Mouse (Mus musculus) embryonic facial prominence, embryonic 15.5 days (tissue): ENCODE data around the gene Fezf2. TPM values are rescaled to one million over a fixed set of nuclear protein-coding genes. Genes with fewer than 3 reads are reported as not detected.

Experiments
- ATAC-seq: fragments of 200-750 bp; cut with Nextera tagmentation; 2 replicates; pipeline ENCODE4 v1.8.0; 2017; ENCODE audit warnings: low read depth, moderate TSS enrichment; ENCODE audit not compliant: insufficient number of reproducible peaks, low FRiP score, low TSS enrichment
- H3K27ac ChIP-seq: fragments of 300-500 bp; sonication (generic); replicated peaks from 2 replicates; pipeline ENCODE4 v1.5.1; 2015; ENCODE audit warnings: mild to moderate bottlenecking, inconsistent platforms
- H3K27me3 ChIP-seq: fragments of 300-500 bp; sonication (generic); 2 replicates; pipeline ENCODE4 v1.6.1; 2015; ENCODE audit warnings: inconsistent platforms
- H3K36me3 ChIP-seq: fragments of 300-500 bp; sonication (generic); 2 replicates; pipeline ENCODE4 v1.6.1; 2015; ENCODE audit warnings: mild to moderate bottlenecking, inconsistent platforms
- H3K4me1 ChIP-seq: fragments of 300-500 bp; sonication (generic); 2 replicates; pipeline ENCODE4 v1.6.1; 2015; ENCODE audit warnings: inconsistent platforms
- H3K4me2 ChIP-seq: fragments of 300-500 bp; sonication (generic); replicated peaks from 2 replicates; pipeline ENCODE4 v1.6.1; 2015; ENCODE audit warnings: mild to moderate bottlenecking, inconsistent platforms
- H3K4me3 ChIP-seq: fragments of 300-500 bp; sonication (generic); replicated peaks from 2 replicates; pipeline ENCODE4 v1.5.1; 2015; ENCODE audit warnings: mild to moderate bottlenecking, inconsistent platforms
- H3K9ac ChIP-seq: fragments of 300-500 bp; sonication (generic); 2 replicates; pipeline ENCODE4 v1.6.1; 2015; ENCODE audit warnings: inconsistent platforms
- H3K9me3 ChIP-seq: fragments of 300-500 bp; sonication (generic); replicated peaks from 2 replicates; pipeline ENCODE4 v1.6.1; 2016; ENCODE audit warnings: inconsistent platforms
- WGBS: fragments of 180-500 bp; shearing (Covaris S2); methylation state at CpG from one replicate; pipeline ENCODE4 v1.1.7; 2015; 5-methylcytosine and 5-hydroxymethylcytosine counted together
- polyA plus RNA-seq: library from polyadenylated mRNA; unstranded; fragments of >200 nt; fragmentation: Nextera tagmentation; extraction: Ambion mirVana; gene quantifications from 2 replicates; pipeline ENCODE4 v1.2.1, GENCODE M21; 2015

The Fezf2 gene
- polyA plus RNA-seq, 1 experiment from 2014 or later, result 0.39 TPM

GRCm38 (mm10) chr14:12350271-12350916 is 2.4 kb upstream of the Fezf2 start:
- no peak overlapping the region for H3K27ac ChIP-seq
- no peak overlapping the region for H3K9ac ChIP-seq
- peaks cover 14% of the 10 kb centered on the region for H3K4me1 ChIP-seq
- no peaks in the 10 kb centered on the region for H3K9me3 ChIP-seq
- 7% methylated on average over 16 of the region's 16 CpGs for WGBS
- H3K27me3 ChIP-seq, result peaks cover 92% of the 10 kb centered on the region
- no peaks in the 10 kb centered on the region for H3K36me3 ChIP-seq
- H3K4me2 ChIP-seq, result no peak overlapping the region
- H3K4me3 ChIP-seq, result no peak overlapping the region
- no peak for ATAC-seq

- H3K4me1 ChIP-seq, result peaks cover 23% of the 10 kb centered on the region
- no peaks in the 10 kb centered on the region for H3K9me3 ChIP-seq
- no peak for ATAC-seq
- no peaks in the 10 kb centered on the region for H3K36me3 ChIP-seq
- no peak overlapping the region for H3K27ac ChIP-seq
- H3K4me2 ChIP-seq, result no peak overlapping the region
- 8% methylated on average over 15 of the region's 15 CpGs for WGBS
- no peak overlapping the region for H3K9ac ChIP-seq
- H3K4me3 ChIP-seq, result no peak overlapping the region
- H3K27me3 ChIP-seq, result peaks cover 96% of the 10 kb centered on the region
These were observed 1.5 kb upstream of the Fezf2 start for GRCm38 (mm10) chr14:12349334-12350090.

GRCm38 (mm10) chr14:12346865-12347600 is 956 bp downstream of the Fezf2 start:
- H3K4me3 ChIP-seq, result peak overlapping the region; percentile 31
- peak overlapping the region; percentile 42 for H3K4me2 ChIP-seq
- ATAC-seq, result no peak
- no peaks in the 10 kb centered on the region for H3K9me3 ChIP-seq
- no peak overlapping the region for H3K27ac ChIP-seq
- peaks cover 26% of the 10 kb centered on the region for H3K4me1 ChIP-seq
- H3K9ac ChIP-seq, result no peak overlapping the region
- 2% methylated on average over 26 of the region's 26 CpGs for WGBS
- peaks cover 97% of the 10 kb centered on the region for H3K27me3 ChIP-seq
- no peaks in the 10 kb centered on the region for H3K36me3 ChIP-seq

- Histone ChIP-seq H3K4me2 (peak overlapping the region; percentile 42), H3K9me3 (no peaks in the 10 kb centered on the region), H3K4me1 (peaks cover 29% of the 10 kb centered on the region), H3K27ac (no peak overlapping the region), H3K9ac (no peak overlapping the region), H3K36me3 (no peaks in the 10 kb centered on the region), H3K27me3 (peaks cover 98% of the 10 kb centered on the region), H3K4me3 (peak overlapping the region; percentile 31)
- no peak for ATAC-seq
- WGBS, result 1% methylated on average over 50 of the region's 50 CpGs
These were observed 1.8 kb downstream of the Fezf2 start for GRCm38 (mm10) chr14:12346011-12346864.

- Histone ChIP-seq H3K4me3 (peak overlapping the region; percentile 31), H3K9ac (no peak overlapping the region), H3K36me3 (no peaks in the 10 kb centered on the region), H3K4me2 (peak overlapping the region; percentile 42), H3K27ac (no peak overlapping the region), H3K4me1 (peaks cover 34% of the 10 kb centered on the region), H3K9me3 (no peaks in the 10 kb centered on the region), H3K27me3 (peaks cover 97% of the 10 kb centered on the region)
- under 1% methylated on average over 40 of the region's 40 CpGs for WGBS
- ATAC-seq, result no peak; the same call in 1 of the 2 replicates
These were observed 2.6 kb downstream of the Fezf2 start for GRCm38 (mm10) chr14:12345241-12345921.

- peak overlapping the region; percentile 42 for H3K4me2 ChIP-seq
- peaks cover 38% of the 10 kb centered on the region for H3K4me1 ChIP-seq
- H3K9me3 ChIP-seq, result no peaks in the 10 kb centered on the region
- H3K9ac ChIP-seq, result no peak overlapping the region
- no peak for ATAC-seq
- H3K27ac ChIP-seq, result no peak overlapping the region
- H3K36me3 ChIP-seq, result no peaks in the 10 kb centered on the region
- peak overlapping the region; percentile 28 for H3K4me3 ChIP-seq
- under 1% methylated on average over 39 of the region's 39 CpGs for WGBS
- H3K27me3 ChIP-seq, result peaks cover 98% of the 10 kb centered on the region
These were observed 3.2 kb downstream of the Fezf2 start for GRCm38 (mm10) chr14:12344746-12345240.

GRCm38 (mm10) chr14:12344061-12344745 is 3.8 kb downstream of the Fezf2 start:
- no peak for ATAC-seq
- Histone ChIP-seq H3K27me3 (peaks cover 97% of the 10 kb centered on the region), H3K9ac (no peak overlapping the region), H3K27ac (no peak overlapping the region), H3K4me2 (peak overlapping the region; percentile 42), H3K4me1 (peaks cover 38% of the 10 kb centered on the region), H3K4me3 (peak overlapping the region; percentile 28), H3K36me3 (no peaks in the 10 kb centered on the region), H3K9me3 (no peaks in the 10 kb centered on the region)
- 2% methylated on average over 24 of the region's 24 CpGs for WGBS

- Histone ChIP-seq H3K27ac (no peak overlapping the region), H3K4me3 (no peak overlapping the region), H3K9ac (no peak overlapping the region), H3K4me2 (no peak overlapping the region), H3K36me3 (no peaks in the 10 kb centered on the region), H3K27me3 (peaks cover 95% of the 10 kb centered on the region), H3K4me1 (peaks cover 38% of the 10 kb centered on the region), H3K9me3 (no peaks in the 10 kb centered on the region)
- no peak for ATAC-seq
- WGBS, result 2% methylated on average over 20 of the region's 20 CpGs
These were observed 4.5 kb downstream of the Fezf2 start for GRCm38 (mm10) chr14:12343451-12343941.

GRCm38 (mm10) chr14:12342458-12343131 is 5.4 kb downstream of the Fezf2 start:
- Histone ChIP-seq H3K27me3 (peaks cover 95% of the 10 kb centered on the region), H3K9ac (no peak overlapping the region), H3K36me3 (no peaks in the 10 kb centered on the region), H3K4me1 (peaks cover 38% of the 10 kb centered on the region), H3K27ac (no peak overlapping the region), H3K9me3 (no peaks in the 10 kb centered on the region), H3K4me2 (no peak overlapping the region), H3K4me3 (no peak overlapping the region)
- WGBS, result 3% methylated on average over 23 of the region's 23 CpGs
- no peak for ATAC-seq
